Comparison of ENCODE assay signal across 12 mouse cellular contexts in the genomic region with DNA sequence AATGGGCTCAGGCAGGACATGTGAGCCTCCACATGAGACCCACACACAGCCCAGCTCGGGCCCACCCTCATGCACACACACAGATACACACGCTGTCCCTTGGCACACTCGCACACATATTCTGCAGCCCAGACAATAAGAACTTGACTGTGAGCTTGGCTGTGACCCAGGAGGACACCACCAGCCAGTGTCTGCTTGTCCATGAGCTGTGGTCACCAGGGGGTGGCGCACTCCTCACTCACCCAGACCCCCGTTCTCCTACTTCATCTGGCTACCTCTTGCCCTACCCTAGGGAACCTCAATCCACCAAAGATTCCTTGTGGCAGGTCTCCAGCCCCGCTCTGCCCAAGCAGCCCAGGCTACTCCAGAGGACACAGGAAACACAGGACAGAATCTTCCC.
DNase-seq lines count a peak whose midpoint lies in the region; ATAC-seq lines count a peak whose summit lies in the region.
"Had no signal": no experiment of that assay in that cellular context is flagged by ENCODE, and none has a peak within 500 bp of the region (broad histone marks: within the 10 kb centered on the region; RNA-seq: fewer than 3 reads in every experiment).

No protein-coding gene starts in this region.

- intact Hi-C loops in heart, postnatal 25 days (cut with DNase I): no loop called here

- H3K27me3 ChIP-seq in midbrain, embryonic 10.5 days (ENCODE audit: low read depth, poor library complexity, severe bottlenecking): no peaks in the 10 kb centered on the region
- H3K27me3 ChIP-seq in midbrain, embryonic 15.5 days (replicated peaks): no peaks in the 10 kb centered on the region
- no peaks in the 10 kb centered on the region for H3K27me3 ChIP-seq in intestine, embryonic 16.5 days (replicated peaks; ENCODE audit: control insufficient read depth, insufficient read depth, low read length)
- H3K27me3 ChIP-seq: lung, embryonic 15.5 days had no signal

- no peak overlapping the region for H3K4me3 ChIP-seq in midbrain, embryonic 10.5 days
- no peak overlapping the region for H3K4me3 ChIP-seq in midbrain, embryonic 15.5 days
- H3K4me3 ChIP-seq in intestine, embryonic 16.5 days (ENCODE audit: low read length): no peak overlapping the region
- H3K4me3 ChIP-seq: lung, embryonic 15.5 days had no signal

- peak overlapping the region; percentile 23; the same call in 1 of the 2 replicates for H3K27ac ChIP-seq in midbrain, embryonic 10.5 days (replicated peaks)
- H3K27ac ChIP-seq in midbrain, embryonic 15.5 days: no peak overlapping the region
- no peak overlapping the region for H3K27ac ChIP-seq in intestine, embryonic 16.5 days (ENCODE audit: low read length)
- H3K27ac ChIP-seq: lung, embryonic 15.5 days had no signal

- no peaks in the 10 kb centered on the region for H3K9me3 ChIP-seq in midbrain, embryonic 10.5 days (replicated peaks)
- no peaks in the 10 kb centered on the region for H3K9me3 ChIP-seq in midbrain, embryonic 15.5 days
- no peaks in the 10 kb centered on the region for H3K9me3 ChIP-seq in intestine, embryonic 16.5 days (ENCODE audit: control insufficient read depth, low read length)
- H3K9me3 ChIP-seq: lung, embryonic 15.5 days had no signal

- H3K36me3 ChIP-seq in midbrain, embryonic 10.5 days: no peaks in the 10 kb centered on the region
- no peaks in the 10 kb centered on the region for H3K36me3 ChIP-seq in midbrain, embryonic 15.5 days (replicated peaks)
- no peaks in the 10 kb centered on the region for H3K36me3 ChIP-seq in intestine, embryonic 16.5 days (ENCODE audit: control insufficient read depth, insufficient read depth, low read length)
- H3K36me3 ChIP-seq: lung, embryonic 15.5 days had no signal

- no peak overlapping the region for H3K4me2 ChIP-seq in midbrain, embryonic 15.5 days
- no peak overlapping the region for H3K4me2 ChIP-seq in intestine, embryonic 16.5 days (ENCODE audit: low read depth, low read length)
- H3K4me2 ChIP-seq: lung, embryonic 15.5 days had no signal

- 75% methylated on average over 6 of the region's 6 CpGs for WGBS in midbrain, embryonic 10.5 days
- 67% methylated on average over 6 of the region's 6 CpGs for WGBS in midbrain, embryonic 15.5 days
- WGBS in intestine, embryonic 16.5 days: 73% methylated on average over 6 of the region's 6 CpGs

- peak; percentile 27 for DNase-seq in heart, postnatal 4 days
- no peak for DNase-seq in heart, postnatal 25 days (ENCODE audit: low spot score)
- DNase-seq in midbrain, embryonic 10.5 days (ENCODE audit: low spot score): peak; percentile 49
- peak; percentile 90 for DNase-seq in cerebellum, adult 9-11 months
- DNase-seq in retina, postnatal 1 day: peak; percentile 40
- no peak for DNase-seq in kidney, postnatal 14 days
- DNase-seq: heart, adult 11 months; kidney, postnatal 36 days; right cerebral cortex, adult 18-20 months had no signal

- ATAC-seq in midbrain, embryonic 15.5 days (replicated peaks): no peak
- no peak for ATAC-seq in intestine, embryonic 16.5 days

- peaks cover 7% of the 10 kb centered on the region for H3K4me1 ChIP-seq in midbrain, embryonic 10.5 days
- H3K4me1 ChIP-seq in midbrain, embryonic 15.5 days: peaks cover 8% of the 10 kb centered on the region
- peaks cover 8% of the 10 kb centered on the region for H3K4me1 ChIP-seq in intestine, embryonic 16.5 days (ENCODE audit: control insufficient read depth, insufficient read depth, low read length)
- H3K4me1 ChIP-seq: lung, embryonic 15.5 days had no signal

- no peak overlapping the region for H3K9ac ChIP-seq in midbrain, embryonic 15.5 days
- H3K9ac ChIP-seq in intestine, embryonic 16.5 days (ENCODE audit: low read depth, low read length): no peak overlapping the region
- H3K9ac ChIP-seq: lung, embryonic 15.5 days had no signal

Comparison
In these comparisons a context has a peak if more than half of its experiments do, and no peak if none do; other contexts are left out.
1. DNase-seq: peak in heart, postnatal 4 days (single experiment), midbrain, embryonic 10.5 days (single experiment), cerebellum, adult 9-11 months (single experiment) and retina, postnatal 1 day (single experiment); none in heart, postnatal 25 days (single experiment) and kidney, postnatal 14 days (single experiment).